19 mouse cellular contexts compared by ENCODE assay signal in genomic region chr7:127077692-127078091, GRCm38 (mm10). TPM values are rescaled to one million over a fixed set of nuclear protein-coding genes. Genes with fewer than 3 reads are reported as not detected.
DNase-seq lines count a peak whose midpoint lies in the region; TF ChIP-seq lines count a peak whose summit lies in the region.
"Had no signal": no experiment of that assay in that cellular context is flagged by ENCODE, and none has a peak within 500 bp of the region (broad histone marks: within the 10 kb centered on the region; RNA-seq: fewer than 3 reads in every experiment).

No protein-coding gene starts in this region.

- H3K4me2 ChIP-seq in CH12.LX (ENCODE audit: insufficient read depth, low read depth, poor library complexity, severe bottlenecking): no peak overlapping the region
- H3K4me2 ChIP-seq: embryonic facial prominence, embryonic 13.5 days; forebrain, embryonic 12.5 days; hindbrain, embryonic 15.5 days; limb, embryonic 15.5 days had no signal

- no peak overlapping the region for H3K9ac ChIP-seq in CH12.LX (ENCODE audit: insufficient read depth, low read depth)
- H3K9ac ChIP-seq: embryonic facial prominence, embryonic 13.5 days; forebrain, embryonic 12.5 days; hindbrain, embryonic 15.5 days; limb, embryonic 15.5 days had no signal

- 0 out of 2 replicates have a peak, but pooled peaks have one; percentile 17 for TF ChIP-seq CTCF in lung, adult 2 months (IDR thresholded peaks at IDR 0.05; ENCODE audit: insufficient read depth, low read length)
- peak; percentile 7 to 63; a peak in 2 of 4 replicates for TF ChIP-seq CTCF in CH12.LX (conservative IDR thresholded peaks at IDR 0.05 in 1 of 2, IDR thresholded peaks at IDR 0.05 in 1 of 2; ENCODE audit: low read depth in 2 of 2, low read length in 2 of 2)
- no peak for TF ChIP-seq CTCF in cerebellum, adult 2 months (IDR thresholded peaks at IDR 0.05; ENCODE audit: borderline replicate concordance, insufficient read depth, low read depth, low read length)

- no peaks in the 10 kb centered on the region for H3K79me2 ChIP-seq in CH12.LX (replicated peaks; ENCODE audit: control insufficient read depth, extremely low read depth, insufficient read depth, poor library complexity, severe bottlenecking)

- DNase-seq in lung, adult 2 months: no peak
- DNase-seq in lung, postnatal 10 days: no peak
- DNase-seq in CH12.LX (ENCODE audit: extremely low read depth): no peak
- DNase-seq in c-Kit-positive CD71-positive TER-119-positive erythroid progenitor cells, embryonic 14.5 days (ENCODE audit: low spot score): peak; percentile 18
- peak; percentile 62 for DNase-seq in thymus, postnatal 14 days
- no peak for DNase-seq in heart, embryonic 10.5 days (ENCODE audit: low spot score)
- no peak for DNase-seq in cerebellum, adult 2 months
- DNase-seq: cerebellum, postnatal 25 days; kidney, postnatal 14 days; layer of hippocampus, postnatal 36 days; right cerebral cortex, postnatal 25 days had no signal

- no peak overlapping the region for H3K27ac ChIP-seq in CH12.LX (ENCODE audit: insufficient read depth, low read depth)
- H3K27ac ChIP-seq in heart, embryonic 10.5 days: no peak overlapping the region
- H3K27ac ChIP-seq in cerebellum, adult 2 months (ENCODE audit: insufficient read depth, low read length): no peak overlapping the region
- H3K27ac ChIP-seq: embryonic facial prominence, embryonic 13.5 days; forebrain, embryonic 12.5 days; hindbrain, embryonic 15.5 days; limb, embryonic 15.5 days had no signal

- H3K27me3 ChIP-seq in CH12.LX (replicated peaks): no peaks in the 10 kb centered on the region
- no peaks in the 10 kb centered on the region for H3K27me3 ChIP-seq in heart, embryonic 10.5 days (ENCODE audit: insufficient read depth, poor library complexity, severe bottlenecking)
- no peaks in the 10 kb centered on the region for H3K27me3 ChIP-seq in cerebellum, adult 2 months (ENCODE audit: control insufficient read depth, insufficient read depth, low read length)
- H3K27me3 ChIP-seq: embryonic facial prominence, embryonic 13.5 days; forebrain, embryonic 12.5 days; hindbrain, embryonic 15.5 days; limb, embryonic 15.5 days had no signal

- no peak overlapping the region for H3K4me3 ChIP-seq in lung, adult 2 months (replicated peaks; ENCODE audit: extremely low read depth, low read depth, low read length)
- H3K4me3 ChIP-seq in CH12.LX (replicated peaks in 1 of 3; ENCODE audit: low read depth in 2 of 3, low read length in 2 of 3, poor library complexity in 1 of 3): no peak overlapping the region
- no peak overlapping the region for H3K4me3 ChIP-seq in heart, embryonic 10.5 days
- H3K4me3 ChIP-seq in cerebellum, adult 2 months (replicated peaks; ENCODE audit: insufficient read depth, low read depth, low read length): no peak overlapping the region
- H3K4me3 ChIP-seq: embryonic facial prominence, embryonic 13.5 days; forebrain, embryonic 12.5 days; hindbrain, embryonic 15.5 days; limb, embryonic 15.5 days; megakaryocyte, embryonic 14.5 days had no signal

- no peak for TF ChIP-seq POLR2A in lung, adult 2 months (IDR thresholded peaks at IDR 0.05; ENCODE audit: borderline replicate concordance, extremely low read depth, low read depth, low read length)
- no peak for TF ChIP-seq POLR2A in CH12.LX (IDR thresholded peaks at IDR 0.05; ENCODE audit: low read depth, low read length)
- no peak for TF ChIP-seq POLR2A in cerebellum, adult 2 months (IDR thresholded peaks at IDR 0.05; ENCODE audit: borderline replicate concordance, insufficient read depth, low read length)

- 91% methylated on average over 3 of the region's 3 CpGs for whole genome bisulfite sequencing in lung, adult 2 months
- 84% methylated on average over 3 of the region's 3 CpGs for WGBS in heart, embryonic 10.5 days
- WGBS in cerebellum, adult 2 months: 86% methylated on average over 3 of the region's 3 CpGs

- H3K4me1 ChIP-seq in lung, adult 2 months (ENCODE audit: control insufficient read depth, insufficient read depth, low read length): no peaks in the 10 kb centered on the region
- peaks cover 16 to 57% of the 10 kb centered on the region in 2 experiments for H3K4me1 ChIP-seq in CH12.LX (ENCODE audit: control insufficient read depth in 1 of 2, insufficient read depth in 2 of 2)
- 0 out of 2 replicates have a peak, but pooled peaks cover 10% of the 10 kb centered on the region for H3K4me1 ChIP-seq in heart, embryonic 10.5 days
- H3K4me1 ChIP-seq in cerebellum, adult 2 months (ENCODE audit: control insufficient read depth, insufficient read depth, low read length): no peaks in the 10 kb centered on the region
- H3K4me1 ChIP-seq: embryonic facial prominence, embryonic 13.5 days; forebrain, embryonic 12.5 days; hindbrain, embryonic 15.5 days had no signal

- dilution Hi-C loops in CH12.LX (cut with MboI; ENCODE audit: extremely low pct_ligation_motif_present, extremely low pct_unique_long_range_greater_than_20kb, low sequenced_read_pairs): no loop called here

- no peak for TF ChIP-seq EP300 in CH12.LX (IDR thresholded peaks at IDR 0.05; ENCODE audit: low read length)

- H3K36me3 ChIP-seq in CH12.LX (replicated peaks in 1 of 2; ENCODE audit: control insufficient read depth in 1 of 2, insufficient read depth in 1 of 2, low read length in 1 of 2): peaks cover 0 to 21% of the 10 kb centered on the region in 2 experiments
- no peaks in the 10 kb centered on the region for H3K36me3 ChIP-seq in heart, embryonic 10.5 days
- H3K36me3 ChIP-seq: embryonic facial prominence, embryonic 13.5 days; forebrain, embryonic 12.5 days; G1E; hindbrain, embryonic 15.5 days; limb, embryonic 15.5 days had no signal

- peaks cover 4% of the 10 kb centered on the region for H3K9me3 ChIP-seq in CH12.LX (replicated peaks; ENCODE audit: low read length)
- no peaks in the 10 kb centered on the region for H3K9me3 ChIP-seq in heart, embryonic 10.5 days
- H3K9me3 ChIP-seq: embryonic facial prominence, embryonic 13.5 days; forebrain, embryonic 12.5 days; hindbrain, embryonic 15.5 days; limb, embryonic 15.5 days had no signal

- in situ Hi-C loops in CH12.LX (cut with MboI; ENCODE audit: low pct_ligation_motif_present, low pct_unique_long_range_greater_than_20kb, low sequenced_read_pairs): loop anchor here (5.0 kb wide), 1 partner anchor 295 kb away; the partner anchor contains the start of gene Tbx6

- peak; percentile 60 for TF ChIP-seq RAD21 in CH12.LX (IDR thresholded peaks at IDR 0.05; ENCODE audit: low read depth, low read length)

TF ChIP-seq in CH12.LX, 34 proteins besides CTCF, POLR2A, EP300 and RAD21:
- TF ChIP-seq CHD1 (IDR thresholded peaks at IDR 0.05; ENCODE audit: low read depth, low read length): no peak
- no peak for TF ChIP-seq NRF1 (IDR thresholded peaks at IDR 0.05; ENCODE audit: low read depth, low read length)
- TF ChIP-seq KAT2A (IDR thresholded peaks at IDR 0.05; ENCODE audit: insufficient replicate concordance, low read length): no peak
- no peak for TF ChIP-seq RCOR1 (conservative IDR thresholded peaks at IDR 0.05; ENCODE audit: low read depth, low read length)
- TF ChIP-seq ZMIZ1 (IDR thresholded peaks at IDR 0.05; ENCODE audit: low read depth, low read length): no peak
- 0 out of 2 replicates have a peak, but pooled peaks have one; percentile 16 for TF ChIP-seq ZC3H11A (IDR thresholded peaks at IDR 0.05; ENCODE audit: low read depth, low read length)
- no peak for TF ChIP-seq TBP (conservative IDR thresholded peaks at IDR 0.05; ENCODE audit: low read depth, low read length)
- no peak for TF ChIP-seq JUND (conservative IDR thresholded peaks at IDR 0.05; ENCODE audit: low read depth, low read length)
- TF ChIP-seq SMC3 (IDR thresholded peaks at IDR 0.05; ENCODE audit: low read depth, low read length): peak; percentile 65
- TF ChIP-seq UBTF (IDR thresholded peaks at IDR 0.05; ENCODE audit: low read depth, low read length): no peak
- no peak for TF ChIP-seq ETS1 (conservative IDR thresholded peaks at IDR 0.05; ENCODE audit: low read depth, low read length)
- TF ChIP-seq IRF4 (IDR thresholded peaks at IDR 0.05; ENCODE audit: low read depth, low read length): no peak
- no peak for TF ChIP-seq GABPA (IDR thresholded peaks at IDR 0.05; ENCODE audit: insufficient replicate concordance, low read depth, low read length)

RNA-seq across cellular contexts. Expression of gene Zg16, which starts 9.4 kb away (rescaled TPM):
- 0.37 and 19.0 TPM in 2 replicates for polyA plus RNA-seq in lung, adult 2 months (2012; rRNA removed)
- total RNA-seq in CH12.LX (2012; rRNA removed) (not detected in 2 replicates), CH12.LX (2014; rRNA removed) (not detected in 2 replicates)
- not detected in 2 replicates for polyA plus RNA-seq in CH12.LX (2012; ENCODE audit: insufficient read length, low read depth)
- not detected in 2 replicates for polyA plus RNA-seq in heart, embryonic 10.5 days (2016; fragmentation: Nextera tagmentation; extraction: Ambion mirVana)
- polyA plus RNA-seq in cerebellum, adult 2 months (2012; rRNA removed): 0.34 TPM in 1 of 2 replicates, not detected in the other
- total RNA-seq: layer of hippocampus, postnatal 36 days had no signal
- polyA plus RNA-seq: activated CD4-positive, CD25-positive, alpha-beta regulatory T cell, adult 4 months; embryonic facial prominence, embryonic 13.5 days; forebrain, embryonic 12.5 days; G1E; heart, postnatal 0 days; hindbrain, embryonic 15.5 days; limb, embryonic 15.5 days had no signal

RNA-seq across cellular contexts. Expression of gene AI467606, which starts 13.5 kb away (rescaled TPM):
- 45.0 and 49.9 TPM in 2 replicates for polyA plus RNA-seq in lung, adult 2 months (2012; rRNA removed)
- total RNA-seq in CH12.LX (2012; rRNA removed) (15.7 and 19.0 TPM in 2 replicates), CH12.LX (2014; rRNA removed) (18.6 and 26.4 TPM in 2 replicates)
- 18.3 and 20.5 TPM in 2 replicates for polyA plus RNA-seq in CH12.LX (2012; ENCODE audit: insufficient read length, low read depth)
- 0.73 and 1.0 TPM in 2 replicates for polyA plus RNA-seq in heart, embryonic 10.5 days (2016; fragmentation: Nextera tagmentation; extraction: Ambion mirVana)
- polyA plus RNA-seq in cerebellum, adult 2 months (2012; rRNA removed): 1.4 and 2.1 TPM in 2 replicates

RNA-seq across cellular contexts. Expression of gene Kif22, which starts 35.4 kb away (rescaled TPM):
- 0.78 and 1.3 TPM in 2 replicates for polyA plus RNA-seq in lung, adult 2 months (2012; rRNA removed)
- total RNA-seq in CH12.LX (2012; rRNA removed): 54.2 and 63.9 TPM in 2 replicates
- 58.1 and 65.0 TPM in 2 replicates for total RNA-seq in CH12.LX (2014; rRNA removed)
- polyA plus RNA-seq in CH12.LX (2012; ENCODE audit: insufficient read length, low read depth): 81.4 and 86.2 TPM in 2 replicates
- polyA plus RNA-seq in heart, embryonic 10.5 days (2016; fragmentation: Nextera tagmentation; extraction: Ambion mirVana): 110 and 145 TPM in 2 replicates
- polyA plus RNA-seq in cerebellum, adult 2 months (2012; rRNA removed): 7.7 and 9.1 TPM in 2 replicates

RNA-seq across cellular contexts. Expression of gene Qprt, which starts 44.3 kb away (rescaled TPM):
- polyA plus RNA-seq in lung, adult 2 months (2012; rRNA removed): 0.57 and 0.93 TPM in 2 replicates
- total RNA-seq in CH12.LX (2012; rRNA removed): 0.21 and 0.30 TPM in 2 replicates
- 0.15 TPM in 1 of 2 replicates, not detected in the other for total RNA-seq in CH12.LX (2014; rRNA removed)
- polyA plus RNA-seq in CH12.LX (2012; ENCODE audit: insufficient read length, low read depth): 0.14 TPM in 1 of 2 replicates, not detected in the other
- 7.2 and 14.5 TPM in 2 replicates for polyA plus RNA-seq in heart, embryonic 10.5 days (2016; fragmentation: Nextera tagmentation; extraction: Ambion mirVana)
- polyA plus RNA-seq in cerebellum, adult 2 months (2012; rRNA removed): 2.1 and 2.2 TPM in 2 replicates

RNA-seq across cellular contexts. Expression of gene Maz, which starts 50.9 kb away (rescaled TPM):
- polyA plus RNA-seq in lung, adult 2 months (2012; rRNA removed): 131 and 194 TPM in 2 replicates
- 87.0 and 112 TPM in 2 replicates for total RNA-seq in CH12.LX (2012; rRNA removed)
- 84.5 and 91.2 TPM in 2 replicates for total RNA-seq in CH12.LX (2014; rRNA removed)
- polyA plus RNA-seq in CH12.LX (2012; ENCODE audit: insufficient read length, low read depth): 219 and 241 TPM in 2 replicates
- 41.5 and 66.9 TPM in 2 replicates for polyA plus RNA-seq in heart, embryonic 10.5 days (2016; fragmentation: Nextera tagmentation; extraction: Ambion mirVana)
- 198 and 213 TPM in 2 replicates for polyA plus RNA-seq in cerebellum, adult 2 months (2012; rRNA removed)

Comparison
In these comparisons a context has a peak if more than half of its experiments do, and no peak if none do; other contexts are left out.
1. DNase-seq: peak in c-Kit-positive CD71-positive TER-119-positive erythroid progenitor cells, embryonic 14.5 days (single experiment) and thymus, postnatal 14 days (single experiment); none in lung, adult 2 months (single experiment), lung, postnatal 10 days (single experiment), CH12.LX (single experiment), heart, embryonic 10.5 days (single experiment) and cerebellum, adult 2 months (0 of 2).